Mouse (Mus musculus) forebrain, embryonic 11.5 days (tissue): ENCODE data around the gene Tmem259. TPM values are rescaled to one million over a fixed set of nuclear protein-coding genes. Genes with fewer than 3 reads are reported as not detected.

Source experiments
- ATAC-seq: fragments of 200-750 bp; cut with Nextera tagmentation; replicated peaks from 2 replicates; pipeline ENCODE4 v1.8.0; 2017; ENCODE audit warnings: moderate TSS enrichment; ENCODE audit not compliant: low FRiP score
- DNase-seq: peaks from one replicate; pipeline ENCODE4 v3.0.0-alpha.2; 2017; ENCODE audit warnings: low spot score
- H3K27ac ChIP-seq: fragments of 300-500 bp; sonication (generic); 2 replicates; pipeline ENCODE4 v1.5.1; 2014; ENCODE audit warnings: low read depth, low read length
- H3K27me3 ChIP-seq: fragments of 300-500 bp; sonication (generic); 2 replicates; pipeline ENCODE4 v1.6.1; 2014; ENCODE audit warnings: mild to moderate bottlenecking, low read length, mixed read lengths; ENCODE audit not compliant: control insufficient read depth, insufficient read depth
- H3K36me3 ChIP-seq: fragments of 300-500 bp; sonication (generic); 2 replicates; pipeline ENCODE4 v1.6.1; 2014; ENCODE audit warnings: mild to moderate bottlenecking, low read length, moderate library complexity, mixed read lengths; ENCODE audit not compliant: control insufficient read depth, insufficient read depth
- H3K4me1 ChIP-seq: fragments of 300-500 bp; sonication (generic); replicated peaks from 2 replicates; pipeline ENCODE4 v1.6.1; 2014; ENCODE audit warnings: low read length, mixed read lengths; ENCODE audit not compliant: control insufficient read depth, insufficient read depth
- H3K4me2 ChIP-seq: fragments of 300-500 bp; sonication (generic); 2 replicates; pipeline ENCODE4 v1.6.1; 2014; ENCODE audit warnings: low read depth, mild to moderate bottlenecking, low read length, moderate library complexity, mixed read lengths; ENCODE audit not compliant: severe bottlenecking
- H3K4me3 ChIP-seq: fragments of 300-500 bp; sonication (generic); 2 replicates; pipeline ENCODE4 v1.5.1; 2014; ENCODE audit warnings: low read depth, low read length
- H3K9ac ChIP-seq: fragments of 300-500 bp; sonication (generic); 2 replicates; pipeline ENCODE4 v1.6.1; 2014; ENCODE audit warnings: low read length
- H3K9me3 ChIP-seq: fragments of 300-500 bp; sonication (generic); 2 replicates; pipeline ENCODE4 v1.6.1; 2016; ENCODE audit warnings: low read length, mixed read lengths; ENCODE audit not compliant: control insufficient read depth
- WGBS: fragments of 180-500 bp; shearing (Covaris S2); extraction: QIAGEN DNeasy Blood & Tissue Kit; methylation state at CpG from one replicate; pipeline ENCODE4 v1.1.7; 2014; 5-methylcytosine and 5-hydroxymethylcytosine counted together
- polyA plus RNA-seq: library from polyadenylated mRNA; unstranded; fragments of >200 nt; fragmentation: Nextera tagmentation; extraction: Ambion mirVana; gene quantifications from 2 replicates; pipeline ENCODE4 v1.2.1, GENCODE M21; 2014

The Tmem259 gene
- polyA plus RNA-seq, 1 experiment from 2014 or later = 17.8 TPM

DNA sequence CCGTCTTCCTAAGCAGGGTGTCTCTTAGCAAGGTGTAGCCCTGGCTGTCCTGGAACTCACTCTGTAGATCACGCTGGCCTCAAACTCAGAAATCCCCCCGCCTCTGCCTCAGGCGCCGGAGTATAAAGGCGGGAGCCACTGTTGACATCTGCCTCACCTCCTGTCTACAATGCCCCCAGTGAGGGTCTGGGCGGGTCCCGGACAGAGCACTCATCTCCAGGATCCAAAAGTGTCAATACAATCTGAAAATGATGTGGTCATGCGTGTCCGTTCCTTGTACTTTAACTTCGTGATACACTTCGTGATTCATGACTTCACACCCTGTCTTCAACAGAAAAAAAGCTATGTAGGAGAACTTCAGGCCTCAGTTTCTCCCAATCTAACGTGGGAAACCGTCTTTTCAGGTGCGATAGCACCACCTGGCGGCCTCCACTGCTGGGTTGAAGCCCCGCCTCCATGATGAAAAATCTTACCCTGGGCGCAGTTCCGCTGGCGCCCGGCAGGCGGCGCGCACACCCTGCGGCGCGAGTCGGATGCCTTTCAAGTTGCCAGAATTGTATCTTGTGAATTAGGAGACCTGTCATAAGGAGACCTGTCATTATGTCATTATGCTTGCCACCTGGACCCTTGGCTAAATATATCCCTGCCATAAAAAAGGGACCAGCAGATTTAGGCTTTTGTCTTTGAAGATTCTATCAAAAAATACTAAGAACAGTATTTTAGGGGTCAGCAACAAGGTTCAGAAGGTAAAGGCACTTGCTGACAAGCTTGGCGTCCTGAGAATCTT lies 58.9 kb downstream of the Tmem259 start:
- ATAC-seq (0 out of 2 replicates have a peak, but pooled peaks have one; percentile 6), DNase-seq (peak; percentile 95)
- no peak overlapping the region for H3K27ac ChIP-seq
- H3K36me3 ChIP-seq = no peaks in the 10 kb centered on the region
- H3K27me3 ChIP-seq = peaks cover 34% of the 10 kb centered on the region
- WGBS = 13% methylated on average over 29 of the region's 29 CpGs
- no peak overlapping the region for H3K4me2 ChIP-seq
- H3K9ac ChIP-seq = no peak overlapping the region
- H3K9me3 ChIP-seq = no peaks in the 10 kb centered on the region
- H3K4me3 ChIP-seq = no peak overlapping the region
- peaks cover 11% of the 10 kb centered on the region for H3K4me1 ChIP-seq

Other genes with a start within 250 kb of the Tmem259 start
- gene Polrmt, start 237.7 kb downstream of the Tmem259 start, polyA plus RNA-seq = 41.1 and 44.8 TPM in 2 replicates
- gene Fgf22, start 229.3 kb downstream of the Tmem259 start, polyA plus RNA-seq = 0.36 and 0.40 TPM in 2 replicates
- 118 TPM in 2 replicates for gene Rnf126, start 217.4 kb downstream of the Tmem259 start, polyA plus RNA-seq
- gene Fstl3, start 207.1 kb downstream of the Tmem259 start, polyA plus RNA-seq = 0.41 and 1.0 TPM in 2 replicates
- gene Prss57, start 193.4 kb downstream of the Tmem259 start, polyA plus RNA-seq = not detected in 2 replicates
- 140 and 157 TPM in 2 replicates for gene Palm, start 190.8 kb downstream of the Tmem259 start, polyA plus RNA-seq
- 0.39 and 0.99 TPM in 2 replicates for gene Misp, start 163.3 kb downstream of the Tmem259 start, polyA plus RNA-seq
- 261 and 295 TPM in 2 replicates for gene Ptbp1, start 129.9 kb downstream of the Tmem259 start, polyA plus RNA-seq
- gene Prtn3, start 109.9 kb downstream of the Tmem259 start, polyA plus RNA-seq = 13.0 and 13.3 TPM in 2 replicates
- 131 and 146 TPM in 2 replicates for gene Plppr3, start 109.7 kb downstream of the Tmem259 start, polyA plus RNA-seq
- gene Elane, start 98.1 kb downstream of the Tmem259 start, polyA plus RNA-seq = not detected in 2 replicates
- not detected in 2 replicates for gene Cfd, start 93.5 kb downstream of the Tmem259 start, polyA plus RNA-seq
- 60.4 and 60.6 TPM in 2 replicates for gene Med16, start 75.4 kb downstream of the Tmem259 start, polyA plus RNA-seq
- gene Gm26602, start 73.5 kb downstream of the Tmem259 start, polyA plus RNA-seq = 3.3 and 14.8 TPM in 2 replicates
- gene Kiss1r, start 67.4 kb downstream of the Tmem259 start, polyA plus RNA-seq = 0.55 and 1.0 TPM in 2 replicates
- 135 and 145 TPM in 2 replicates for gene R3hdm4, start 63.1 kb downstream of the Tmem259 start, polyA plus RNA-seq
- 5.4 and 6.6 TPM in 2 replicates for gene Arid3a, start 57.3 kb downstream of the Tmem259 start, polyA plus RNA-seq
- 111 and 112 TPM in 2 replicates for gene Wdr18, start 24.2 kb downstream of the Tmem259 start, polyA plus RNA-seq
- gene Grin3b, start 13.6 kb downstream of the Tmem259 start, polyA plus RNA-seq = 0.29 and 0.33 TPM in 2 replicates
- gene Cnn2, start 4.3 kb upstream of the Tmem259 start, polyA plus RNA-seq = 160 and 182 TPM in 2 replicates
- 3.4 and 3.9 TPM in 2 replicates for gene Abca7, start 12.2 kb upstream of the Tmem259 start, polyA plus RNA-seq
- 4.6 and 4.9 TPM in 2 replicates for gene Arhgap45, start 32.3 kb upstream of the Tmem259 start, polyA plus RNA-seq
- gene Polr2e, start 55.5 kb upstream of the Tmem259 start, polyA plus RNA-seq = 217 and 243 TPM in 2 replicates
- 506 and 516 TPM in 2 replicates for gene Gpx4, start 62.8 kb upstream of the Tmem259 start, polyA plus RNA-seq
- gene Sbno2, start 121.2 kb upstream of the Tmem259 start, polyA plus RNA-seq = 12.5 and 13.6 TPM in 2 replicates
- 26.5 and 31.6 TPM in 2 replicates for gene Stk11, start 131.5 kb upstream of the Tmem259 start, polyA plus RNA-seq
- gene Atp5d, start 154.3 kb upstream of the Tmem259 start, polyA plus RNA-seq = 401 and 414 TPM in 2 replicates
- 10.4 and 15.0 TPM in 2 replicates for gene Cbarp, start 156.5 kb upstream of the Tmem259 start, polyA plus RNA-seq
- gene Midn, start 163.9 kb upstream of the Tmem259 start, polyA plus RNA-seq = 58.3 and 66.4 TPM in 2 replicates
- 82.0 and 83.4 TPM in 2 replicates for gene Cirbp, start 181.7 kb upstream of the Tmem259 start, polyA plus RNA-seq
- gene 1600002K03Rik, start 188.6 kb upstream of the Tmem259 start, polyA plus RNA-seq = 6.4 and 8.3 TPM in 2 replicates
- gene Efna2, start 195.2 kb upstream of the Tmem259 start, polyA plus RNA-seq = 48.8 and 50.7 TPM in 2 replicates
- gene Mum1, start 242.1 kb upstream of the Tmem259 start, polyA plus RNA-seq = 75.6 and 79.4 TPM in 2 replicates